Mouse (Mus musculus): ENCODE results near the gene Artn.

GRCm38 (mm10) chr4:117978282-117978681 is 48.7 kb upstream of the Artn start:
- TF ChIP-seq CTCF (IDR thresholded peaks at IDR 0.05; ENCODE audit: extremely low read depth, insufficient read depth, insufficient read length, insufficient replicate concordance) = no peak
- no peak for TF ChIP-seq POLR2A (IDR thresholded peaks at IDR 0.05; ENCODE audit: low read depth, low read length)

All from spleen, adult 2 months (tissue).